16 mouse cellular contexts compared by ENCODE assay signal in genomic region chr15:12093961-12094566, GRCm38 (mm10). TPM values are rescaled to one million over a fixed set of nuclear protein-coding genes. Genes with fewer than 3 reads are reported as not detected.
A peak's percentile ranks its signal among the peaks of the same experiment; 100 is the strongest.
DNase-seq lines count a peak whose midpoint lies in the region; ATAC-seq lines count a peak whose summit lies in the region.
"Had no signal": no experiment of that assay in that cellular context is flagged by ENCODE, and none has a peak within 500 bp of the region (broad histone marks: within the 10 kb centered on the region; RNA-seq: fewer than 3 reads in every experiment).

No protein-coding gene starts in this region.

- 84% methylated on average over 4 of the region's 4 CpGs for WGBS in limb, embryonic 15.5 days
- WGBS in limb, embryonic 10.5 days = 97% methylated on average over 4 of the region's 4 CpGs
- 51% methylated on average over 4 of the region's 4 CpGs for WGBS in hindbrain, embryonic 12.5 days
- 47% methylated on average over 4 of the region's 4 CpGs for WGBS in midbrain, embryonic 13.5 days
- WGBS in kidney, embryonic 14.5 days = 95% methylated on average over 4 of the region's 4 CpGs
- 89% methylated on average over 4 of the region's 4 CpGs for WGBS in heart, embryonic 12.5 days

- no peak overlapping the region for H3K4me2 ChIP-seq in limb, embryonic 15.5 days
- H3K4me2 ChIP-seq in hindbrain, embryonic 12.5 days (replicated peaks) = no peak overlapping the region
- H3K4me2 ChIP-seq in midbrain, embryonic 13.5 days (replicated peaks) = peak overlapping the region; percentile 30
- no peak overlapping the region for H3K4me2 ChIP-seq in kidney, embryonic 14.5 days (replicated peaks; ENCODE audit: low read depth, low read length)
- no peak overlapping the region for H3K4me2 ChIP-seq in heart, embryonic 12.5 days
- H3K4me2 ChIP-seq: limb, embryonic 12.5 days had no signal

- H3K4me3 ChIP-seq in limb, embryonic 15.5 days = no peak overlapping the region
- no peak overlapping the region for H3K4me3 ChIP-seq in limb, embryonic 10.5 days
- H3K4me3 ChIP-seq in hindbrain, embryonic 12.5 days = no peak overlapping the region
- H3K4me3 ChIP-seq in midbrain, embryonic 13.5 days (replicated peaks) = no peak overlapping the region
- no peak overlapping the region for H3K4me3 ChIP-seq in kidney, embryonic 14.5 days (ENCODE audit: low read length)
- no peak overlapping the region for H3K4me3 ChIP-seq in heart, embryonic 12.5 days
- H3K4me3 ChIP-seq: limb, embryonic 12.5 days had no signal

- H3K36me3 ChIP-seq in limb, embryonic 15.5 days = no peaks in the 10 kb centered on the region
- no peaks in the 10 kb centered on the region for H3K36me3 ChIP-seq in limb, embryonic 10.5 days
- no peaks in the 10 kb centered on the region for H3K36me3 ChIP-seq in hindbrain, embryonic 12.5 days
- no peaks in the 10 kb centered on the region for H3K36me3 ChIP-seq in midbrain, embryonic 13.5 days
- no peaks in the 10 kb centered on the region for H3K36me3 ChIP-seq in kidney, embryonic 14.5 days (ENCODE audit: control insufficient read depth, insufficient read depth, low read length)
- H3K36me3 ChIP-seq in heart, embryonic 12.5 days = 0 out of 2 replicates have a peak, but pooled peaks cover 3% of the 10 kb centered on the region
- H3K36me3 ChIP-seq: G1E; limb, embryonic 12.5 days had no signal

- H3K9me3 ChIP-seq in limb, embryonic 15.5 days = no peaks in the 10 kb centered on the region
- no peaks in the 10 kb centered on the region for H3K9me3 ChIP-seq in limb, embryonic 10.5 days (replicated peaks)
- H3K9me3 ChIP-seq in hindbrain, embryonic 12.5 days (replicated peaks) = peaks cover 7% of the 10 kb centered on the region; the same call in 1 of the 2 replicates
- no peaks in the 10 kb centered on the region for H3K9me3 ChIP-seq in midbrain, embryonic 13.5 days
- H3K9me3 ChIP-seq in kidney, embryonic 14.5 days (ENCODE audit: control insufficient read depth, low read length) = 0 out of 2 replicates have a peak, but pooled peaks cover 3% of the 10 kb centered on the region
- H3K9me3 ChIP-seq in heart, embryonic 12.5 days (replicated peaks) = peaks cover 14% of the 10 kb centered on the region

- 0 out of 2 replicates have a peak overlapping the region, but pooled peaks have one; percentile 80 for H3K27ac ChIP-seq in limb, embryonic 15.5 days
- no peak overlapping the region for H3K27ac ChIP-seq in limb, embryonic 10.5 days
- peak overlapping the region; percentile 79; the same call in 1 of the 2 replicates for H3K27ac ChIP-seq in hindbrain, embryonic 12.5 days
- H3K27ac ChIP-seq in midbrain, embryonic 13.5 days = peak overlapping the region; percentile 86
- no peak overlapping the region for H3K27ac ChIP-seq in kidney, embryonic 14.5 days (ENCODE audit: low read depth, low read length)
- H3K27ac ChIP-seq in heart, embryonic 12.5 days (ENCODE audit: poor library complexity, severe bottlenecking) = no peak overlapping the region
- H3K27ac ChIP-seq: macrophage had no signal

- no peaks in the 10 kb centered on the region for H3K27me3 ChIP-seq in limb, embryonic 15.5 days
- no peaks in the 10 kb centered on the region for H3K27me3 ChIP-seq in limb, embryonic 10.5 days (ENCODE audit: low read depth, poor library complexity, severe bottlenecking)
- no peaks in the 10 kb centered on the region for H3K27me3 ChIP-seq in hindbrain, embryonic 12.5 days
- H3K27me3 ChIP-seq in midbrain, embryonic 13.5 days = no peaks in the 10 kb centered on the region
- H3K27me3 ChIP-seq in kidney, embryonic 14.5 days (ENCODE audit: control insufficient read depth, insufficient read depth, low read length) = no peaks in the 10 kb centered on the region
- H3K27me3 ChIP-seq in heart, embryonic 12.5 days (replicated peaks) = no peaks in the 10 kb centered on the region
- H3K27me3 ChIP-seq: limb, embryonic 12.5 days had no signal

- no peak overlapping the region for H3K9ac ChIP-seq in limb, embryonic 15.5 days
- no peak overlapping the region for H3K9ac ChIP-seq in hindbrain, embryonic 12.5 days
- H3K9ac ChIP-seq in midbrain, embryonic 13.5 days (replicated peaks) = no peak overlapping the region
- no peak overlapping the region for H3K9ac ChIP-seq in kidney, embryonic 14.5 days (ENCODE audit: low read depth, low read length)
- H3K9ac ChIP-seq in heart, embryonic 12.5 days = no peak overlapping the region
- H3K9ac ChIP-seq: limb, embryonic 12.5 days had no signal

- ATAC-seq in limb, embryonic 15.5 days (ENCODE audit: insufficient number of reproducible peaks, low FRiP score, low TSS enrichment, low read depth) = no peak
- ATAC-seq in hindbrain, embryonic 12.5 days (ENCODE audit: low FRiP score) = peak; percentile 61
- no peak for ATAC-seq in midbrain, embryonic 13.5 days
- no peak for ATAC-seq in kidney, embryonic 14.5 days (ENCODE audit: low FRiP score, low TSS enrichment)
- ATAC-seq in heart, embryonic 12.5 days (ENCODE audit: insufficient number of reproducible peaks, low FRiP score) = no peak
- ATAC-seq: inflammation-experienced regulatory T-cells, adult 6 months had no signal

- no peak for DNase-seq in limb, embryonic 10.5 days (ENCODE audit: low spot score)
- DNase-seq in testis, postnatal 10 days (ENCODE audit: low spot score) = no peak
- DNase-seq: adrenal gland, postnatal 14 days; cerebellum, postnatal 14 days; kidney, postnatal 14 days; lung, adult 18-20 months; spleen, adult 18-20 months had no signal

- H3K4me1 ChIP-seq in limb, embryonic 15.5 days = peaks cover 11% of the 10 kb centered on the region
- H3K4me1 ChIP-seq in limb, embryonic 10.5 days = no peaks in the 10 kb centered on the region
- peaks cover 8% of the 10 kb centered on the region for H3K4me1 ChIP-seq in hindbrain, embryonic 12.5 days
- H3K4me1 ChIP-seq in midbrain, embryonic 13.5 days (replicated peaks) = peaks cover 18% of the 10 kb centered on the region
- no peaks in the 10 kb centered on the region for H3K4me1 ChIP-seq in kidney, embryonic 14.5 days (ENCODE audit: control insufficient read depth, insufficient read depth, low read length)
- H3K4me1 ChIP-seq in heart, embryonic 12.5 days (replicated peaks) = no peaks in the 10 kb centered on the region

RNA-seq across cellular contexts. Expression of gene Zfr, which starts 23.6 kb away (rescaled TPM):
- 128 TPM in 2 replicates for polyA plus RNA-seq in limb, embryonic 15.5 days (2015; fragmentation: Nextera tagmentation; extraction: Ambion mirVana)
- polyA plus RNA-seq in limb, embryonic 10.5 days (2016; fragmentation: Nextera tagmentation; extraction: Ambion mirVana) = 120 and 126 TPM in 2 replicates
- 127 and 132 TPM in 2 replicates for polyA plus RNA-seq in hindbrain, embryonic 12.5 days (2016; fragmentation: Nextera tagmentation; extraction: Ambion mirVana)
- polyA plus RNA-seq in midbrain, embryonic 13.5 days (2015; fragmentation: Nextera tagmentation; extraction: Ambion mirVana) = 149 and 153 TPM in 2 replicates
- 83.8 and 154 TPM in 2 replicates for polyA plus RNA-seq in kidney, embryonic 14.5 days (2014; fragmentation: Nextera tagmentation; extraction: Ambion mirVana)
- 105 and 108 TPM in 2 replicates for polyA plus RNA-seq in heart, embryonic 12.5 days (2016; fragmentation: Nextera tagmentation; extraction: Ambion mirVana)

Comparison
In these comparisons a context has a peak if more than half of its experiments do, and no peak if none do; other contexts are left out.
1. H3K27ac ChIP-seq: peak in limb, embryonic 15.5 days (single experiment), hindbrain, embryonic 12.5 days (single experiment) and midbrain, embryonic 13.5 days (single experiment); none in limb, embryonic 10.5 days (single experiment), kidney, embryonic 14.5 days (single experiment) and heart, embryonic 12.5 days (single experiment).